Mouse (Mus musculus) erythroblast, embryonic 14.5 days (primary cell): ENCODE results near the gene Pparg.

Source experiments
- GATA1 ChIP-seq: IDR thresholded peaks from 2 replicates; pipeline ENCODE4 v1.6.1; 2012; ENCODE audit warnings: low read length, inconsistent platforms, mixed read lengths
- TAL1 ChIP-seq: IDR thresholded peaks from 3 replicates; pipeline ENCODE4 v1.6.1; 2012; ENCODE audit warnings: low read length, inconsistent platforms, mixed read lengths

GRCm38 (mm10) chr6:115434816-115435215 lies 74.1 kb downstream of the Pparg start:
- no peak for TF ChIP-seq GATA1
- no peak for TF ChIP-seq TAL1
